Mouse (Mus musculus): ENCODE results near the gene Snurf. TPM values are rescaled to one million over a fixed set of nuclear protein-coding genes. Genes with fewer than 3 reads are reported as not detected.

Snurf gene
- 38.2 and 55.3 TPM in 2 replicates for polyA plus RNA-seq (2014; fragmentation: Nextera tagmentation; extraction: Ambion mirVana)

- H3K36me3 ChIP-seq (ENCODE audit: control insufficient read depth, insufficient read depth, low read length) = no peaks in the 10 kb centered on the region
- H3K27ac ChIP-seq (replicated peaks; ENCODE audit: low read depth, low read length) = peak within 1 kb of the TSS; percentile 38
- H3K4me1 ChIP-seq (ENCODE audit: control insufficient read depth, insufficient read depth, low read length) = no peaks in the 10 kb centered on the region
- no peaks in the 10 kb centered on the region for H3K27me3 ChIP-seq (ENCODE audit: control insufficient read depth, insufficient read depth, low read length)
- 48% methylated on average over 30 of the region's 30 CpGs for WGBS
- DNase-seq (ENCODE audit: low spot score) (peak; percentile 73), ATAC-seq (ENCODE audit: insufficient number of reproducible peaks, low FRiP score, low TSS enrichment, low read depth) (no peak)
- peaks cover 10% of the 10 kb centered on the region; the same call in 1 of the 2 replicates for H3K9me3 ChIP-seq (ENCODE audit: control insufficient read depth, low read length)
- H3K4me3 ChIP-seq (ENCODE audit: low read depth, low read length) = peak within 1 kb of the TSS; percentile 49
- H3K9ac ChIP-seq (ENCODE audit: low read length) = peak within 1 kb of the TSS; percentile 55
- H3K4me2 ChIP-seq (ENCODE audit: low read depth, severe bottlenecking) = peak within 1 kb of the TSS; percentile 49
Measured at GRCm38 (mm10) chr7:60004606-60005330, at the start of gene Snurf, which contains the start of gene Gm38393. TSS of gene Snurf (minus strand) at chr7:60005049. TSS of gene Gm38393 (minus strand) at chr7:60005064.

DNA sequence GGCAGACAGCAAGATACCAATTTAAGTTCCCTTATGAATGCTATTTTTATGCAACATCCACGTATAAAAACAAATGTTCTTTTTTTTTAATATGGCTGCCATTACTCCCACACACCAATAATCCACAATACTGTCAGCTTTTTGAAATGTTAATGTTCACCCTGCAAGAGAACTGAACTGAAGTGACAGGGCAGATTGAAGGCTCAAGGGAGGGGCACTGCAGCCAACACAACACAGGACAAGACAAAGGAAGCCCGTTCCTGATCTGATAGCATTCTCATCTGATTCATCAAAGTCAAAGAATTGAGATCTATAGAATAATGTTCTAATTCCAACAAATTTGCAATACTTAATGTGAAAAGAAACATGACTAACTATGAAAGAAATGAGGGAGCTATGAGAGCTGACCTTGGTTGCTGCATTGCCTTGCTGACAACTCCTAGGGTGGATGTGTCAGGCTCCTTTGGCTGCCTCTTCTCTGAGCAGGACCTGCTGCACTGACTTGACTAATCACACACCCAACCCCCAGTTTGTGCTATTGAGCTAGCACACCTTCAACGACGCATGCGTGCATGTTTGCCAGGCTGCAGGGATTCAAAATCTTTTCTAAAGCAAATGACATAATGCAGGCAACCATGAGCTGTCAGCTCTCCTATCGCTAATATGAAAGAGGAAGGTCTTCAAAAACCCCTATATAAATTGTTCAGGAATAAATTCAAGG lies 42.8 kb upstream of the Snurf start:
- no peaks in the 10 kb centered on the region for H3K4me1 ChIP-seq (ENCODE audit: control insufficient read depth, insufficient read depth, low read length)
- 81% methylated on average over 6 of the region's 6 CpGs for WGBS
- H3K27me3 ChIP-seq (ENCODE audit: control insufficient read depth, insufficient read depth, low read length) = no peaks in the 10 kb centered on the region
- no peak for DNase-seq (ENCODE audit: low spot score)
- no peaks in the 10 kb centered on the region for H3K36me3 ChIP-seq (ENCODE audit: control insufficient read depth, insufficient read depth, low read length)
- H3K27ac ChIP-seq (replicated peaks; ENCODE audit: low read depth, low read length) = no peak overlapping the region
- no peak overlapping the region for H3K9ac ChIP-seq (ENCODE audit: low read length)
- no peaks in the 10 kb centered on the region for H3K9me3 ChIP-seq (ENCODE audit: control insufficient read depth, low read length)
- ATAC-seq (ENCODE audit: insufficient number of reproducible peaks, low FRiP score, low TSS enrichment, low read depth) = no peak
- H3K4me2 ChIP-seq (ENCODE audit: low read depth, severe bottlenecking) = no peak overlapping the region
- H3K4me3 ChIP-seq (ENCODE audit: low read depth, low read length) = no peak overlapping the region

- Histone ChIP-seq H3K4me3 (ENCODE audit: low read depth, low read length) (no peak overlapping the region), H3K4me2 (ENCODE audit: low read depth, severe bottlenecking) (no peak overlapping the region), H3K27ac (replicated peaks; ENCODE audit: low read depth, low read length) (no peak overlapping the region), H3K36me3 (ENCODE audit: control insufficient read depth, insufficient read depth, low read length) (no peaks in the 10 kb centered on the region), H3K9ac (ENCODE audit: low read length) (no peak overlapping the region), H3K4me1 (ENCODE audit: control insufficient read depth, insufficient read depth, low read length) (no peaks in the 10 kb centered on the region), H3K27me3 (ENCODE audit: control insufficient read depth, insufficient read depth, low read length) (no peaks in the 10 kb centered on the region), H3K9me3 (ENCODE audit: control insufficient read depth, low read length) (no peaks in the 10 kb centered on the region)
- DNase-seq (ENCODE audit: low spot score) (no peak), ATAC-seq (ENCODE audit: insufficient number of reproducible peaks, low FRiP score, low TSS enrichment, low read depth) (no peak)
- WGBS = 68% methylated on average over 3 of the region's 3 CpGs
Measured at GRCm38 (mm10) chr7:60013186-60013585, 8.3 kb upstream of the Snurf start.

- no peak overlapping the region for H3K27ac ChIP-seq (replicated peaks; ENCODE audit: low read depth, low read length)
- no peaks in the 10 kb centered on the region for H3K36me3 ChIP-seq (ENCODE audit: control insufficient read depth, insufficient read depth, low read length)
- WGBS = 41% methylated on average over 3 of the region's 3 CpGs
- no peak for DNase-seq (ENCODE audit: low spot score)
- no peak for ATAC-seq (ENCODE audit: insufficient number of reproducible peaks, low FRiP score, low TSS enrichment, low read depth)
- H3K9ac ChIP-seq (ENCODE audit: low read length) = no peak overlapping the region
- H3K9me3 ChIP-seq (ENCODE audit: control insufficient read depth, low read length) = peaks cover 8% of the 10 kb centered on the region; the same call in 1 of the 2 replicates
- H3K4me2 ChIP-seq (ENCODE audit: low read depth, severe bottlenecking) = no peak overlapping the region
- H3K27me3 ChIP-seq (ENCODE audit: control insufficient read depth, insufficient read depth, low read length) = no peaks in the 10 kb centered on the region
- H3K4me3 ChIP-seq (ENCODE audit: low read depth, low read length) = no peak overlapping the region
- no peaks in the 10 kb centered on the region for H3K4me1 ChIP-seq (ENCODE audit: control insufficient read depth, insufficient read depth, low read length)
Measured at GRCm38 (mm10) chr7:60007727-60008360, 3.0 kb upstream of the Snurf start.

GRCm38 (mm10) chr7:60006262-60006661 lies 1.4 kb upstream of the Snurf start:
- Histone ChIP-seq H3K9ac (ENCODE audit: low read length) (no peak overlapping the region), H3K9me3 (ENCODE audit: control insufficient read depth, low read length) (peaks cover 10% of the 10 kb centered on the region; the same call in 1 of the 2 replicates), H3K4me2 (ENCODE audit: low read depth, severe bottlenecking) (no peak overlapping the region), H3K4me1 (ENCODE audit: control insufficient read depth, insufficient read depth, low read length) (no peaks in the 10 kb centered on the region), H3K27me3 (ENCODE audit: control insufficient read depth, insufficient read depth, low read length) (no peaks in the 10 kb centered on the region), H3K36me3 (ENCODE audit: control insufficient read depth, insufficient read depth, low read length) (no peaks in the 10 kb centered on the region), H3K4me3 (ENCODE audit: low read depth, low read length) (no peak overlapping the region), H3K27ac (replicated peaks; ENCODE audit: low read depth, low read length) (no peak overlapping the region)
- WGBS = 56% methylated on average over 2 of the region's 2 CpGs
- ATAC-seq (ENCODE audit: insufficient number of reproducible peaks, low FRiP score, low TSS enrichment, low read depth) = no peak
- no peak for DNase-seq (ENCODE audit: low spot score)

GRCm38 (mm10) chr7:60003921-60004605 lies 786 bp downstream of the Snurf start:
- H3K4me3 ChIP-seq (ENCODE audit: low read depth, low read length) = peak overlapping the region; percentile 49
- peaks cover 10% of the 10 kb centered on the region; the same call in 1 of the 2 replicates for H3K9me3 ChIP-seq (ENCODE audit: control insufficient read depth, low read length)
- no peaks in the 10 kb centered on the region for H3K27me3 ChIP-seq (ENCODE audit: control insufficient read depth, insufficient read depth, low read length)
- DNase-seq (ENCODE audit: low spot score) (peak; percentile 68), ATAC-seq (ENCODE audit: insufficient number of reproducible peaks, low FRiP score, low TSS enrichment, low read depth) (peak; percentile 89)
- no peaks in the 10 kb centered on the region for H3K4me1 ChIP-seq (ENCODE audit: control insufficient read depth, insufficient read depth, low read length)
- H3K9ac ChIP-seq (ENCODE audit: low read length) = peak overlapping the region; percentile 55
- no peaks in the 10 kb centered on the region for H3K36me3 ChIP-seq (ENCODE audit: control insufficient read depth, insufficient read depth, low read length)
- peak overlapping the region; percentile 38 for H3K27ac ChIP-seq (replicated peaks; ENCODE audit: low read depth, low read length)
- WGBS = 43% methylated on average over 22 of the region's 22 CpGs
- H3K4me2 ChIP-seq (ENCODE audit: low read depth, severe bottlenecking) = peak overlapping the region; percentile 49

GRCm38 (mm10) chr7:60003006-60003865 lies 1.6 kb downstream of the Snurf start:
- H3K27me3 ChIP-seq (ENCODE audit: control insufficient read depth, insufficient read depth, low read length) = no peaks in the 10 kb centered on the region
- ATAC-seq (ENCODE audit: insufficient number of reproducible peaks, low FRiP score, low TSS enrichment, low read depth) (no peak), DNase-seq (ENCODE audit: low spot score) (peak; percentile 19)
- no peaks in the 10 kb centered on the region for H3K36me3 ChIP-seq (ENCODE audit: control insufficient read depth, insufficient read depth, low read length)
- peak overlapping the region; percentile 49 for H3K4me3 ChIP-seq (ENCODE audit: low read depth, low read length)
- H3K9me3 ChIP-seq (ENCODE audit: control insufficient read depth, low read length) = peaks cover 10% of the 10 kb centered on the region; the same call in 1 of the 2 replicates
- peak overlapping the region; percentile 49 for H3K4me2 ChIP-seq (ENCODE audit: low read depth, severe bottlenecking)
- WGBS = 52% methylated on average over 12 of the region's 12 CpGs
- no peak overlapping the region for H3K27ac ChIP-seq (replicated peaks; ENCODE audit: low read depth, low read length)
- H3K4me1 ChIP-seq (ENCODE audit: control insufficient read depth, insufficient read depth, low read length) = no peaks in the 10 kb centered on the region
- no peak overlapping the region for H3K9ac ChIP-seq (ENCODE audit: low read length)

All from limb, embryonic 11.5 days (tissue).